Mouse (Mus musculus) MEL (cell line): ENCODE results near the gene Tex101.

Source experiments
- CTCF ChIP-seq, 3 experiments: IDR thresholded peaks in 2 of 3; conservative IDR thresholded peaks in 1 of 3; 2 replicates each; pipeline ENCODE4 v1.5.1; 2011 to 2012; ENCODE audit warnings: low read length in 3 of 3, low read depth in 2 of 3, mild to moderate bottlenecking in 2 of 3, improper control_type of control experiment in 1 of 3, inconsistent platforms in 1 of 3, mixed read lengths in 1 of 3, moderate library complexity in 1 of 3; ENCODE audit not compliant: control insufficient read depth in 1 of 3, insufficient read depth in 1 of 3, poor library complexity in 1 of 3, severe bottlenecking in 1 of 3
- EP300 ChIP-seq, 2 experiments: IDR thresholded peaks; 2 replicates each; pipeline ENCODE4 v1.6.1; 2011; ENCODE audit warnings: improper control_type of control experiment in 2 of 2, low read length in 2 of 2, low read depth in 1 of 2, mild to moderate bottlenecking in 1 of 2
- GATA1 ChIP-seq: IDR thresholded peaks from 2 replicates; pipeline ENCODE4 v1.6.1; 2011; ENCODE audit warnings: low read depth, low read length, improper control_type of control experiment
- MXI1 ChIP-seq: IDR thresholded peaks from 2 replicates; pipeline ENCODE4 v1.6.1; 2011; ENCODE audit warnings: mild to moderate bottlenecking, low read depth, low read length, improper control_type of control experiment
- POLR2A ChIP-seq, 2 experiments: IDR thresholded peaks; 2 replicates each; pipeline ENCODE4 v1.6.1; 2011 to 2012; ENCODE audit warnings: low read length in 2 of 2, mild to moderate bottlenecking in 2 of 2, control low read depth in 1 of 2, improper control_type of control experiment in 1 of 2, low read depth in 1 of 2, moderate library complexity in 1 of 2; ENCODE audit not compliant: control insufficient read depth in 1 of 2, insufficient read depth in 1 of 2, poor library complexity in 1 of 2
- RAD21 ChIP-seq: IDR thresholded peaks from 2 replicates; pipeline ENCODE4 v1.6.1; 2011; ENCODE audit warnings: mild to moderate bottlenecking, low read depth, low read length, improper control_type of control experiment
- UBTF ChIP-seq: IDR thresholded peaks from 2 replicates; pipeline ENCODE4 v1.6.1; 2012; ENCODE audit warnings: low read depth, mild to moderate bottlenecking, inconsistent platforms, low read length, improper control_type of control experiment, moderate library complexity, borderline replicate concordance; ENCODE audit not compliant: insufficient read depth
- USF1 ChIP-seq: IDR thresholded peaks from 2 replicates; pipeline ENCODE4 v1.6.1; 2014; ENCODE audit warnings: low read depth, mild to moderate bottlenecking, inconsistent platforms, low read length, improper control_type of control experiment, moderate library complexity

DNA sequence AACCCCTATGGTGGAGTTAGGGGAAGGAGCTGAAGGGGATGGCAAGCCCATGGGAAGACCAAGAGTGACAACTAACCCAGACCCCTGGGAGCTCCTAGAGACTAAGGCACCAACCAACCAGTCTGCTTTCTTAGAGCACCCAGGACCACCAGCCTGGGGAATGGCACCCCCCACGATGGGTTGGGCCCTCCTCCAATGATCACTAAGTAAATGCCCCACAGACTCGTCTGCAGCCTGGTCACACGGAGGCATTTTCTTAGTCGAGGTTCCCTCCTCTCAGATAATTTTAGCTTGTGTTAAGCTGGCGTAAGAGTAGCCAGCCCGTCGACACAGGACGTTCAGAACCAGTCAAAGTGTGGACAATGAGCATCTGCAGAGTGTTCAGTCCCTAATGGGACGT lies 11.5 kb downstream of the Tex101 start:
- TF ChIP-seq CTCF (IDR thresholded peaks at IDR 0.05 in 2 of 3, conservative IDR thresholded peaks at IDR 0.05 in 1 of 3; ENCODE audit: control insufficient read depth in 1 of 3, insufficient read depth in 1 of 3, low read depth in 2 of 3, low read length in 3 of 3, poor library complexity in 1 of 3, severe bottlenecking in 1 of 3) (no peak), UBTF (no peak), EP300 (IDR thresholded peaks at IDR 0.05; ENCODE audit: low read depth in 1 of 2, low read length in 2 of 2) (no peak), POLR2A (IDR thresholded peaks at IDR 0.05; ENCODE audit: control insufficient read depth in 1 of 2, insufficient read depth in 1 of 2, low read depth in 1 of 2, low read length in 2 of 2, poor library complexity in 1 of 2) (no peak), MXI1 (no peak), USF1 (no peak), GATA1 (no peak), RAD21 (no peak)
